Mouse (Mus musculus): ENCODE data around the gene Nxph3.

Nxph3 gene

DNA sequence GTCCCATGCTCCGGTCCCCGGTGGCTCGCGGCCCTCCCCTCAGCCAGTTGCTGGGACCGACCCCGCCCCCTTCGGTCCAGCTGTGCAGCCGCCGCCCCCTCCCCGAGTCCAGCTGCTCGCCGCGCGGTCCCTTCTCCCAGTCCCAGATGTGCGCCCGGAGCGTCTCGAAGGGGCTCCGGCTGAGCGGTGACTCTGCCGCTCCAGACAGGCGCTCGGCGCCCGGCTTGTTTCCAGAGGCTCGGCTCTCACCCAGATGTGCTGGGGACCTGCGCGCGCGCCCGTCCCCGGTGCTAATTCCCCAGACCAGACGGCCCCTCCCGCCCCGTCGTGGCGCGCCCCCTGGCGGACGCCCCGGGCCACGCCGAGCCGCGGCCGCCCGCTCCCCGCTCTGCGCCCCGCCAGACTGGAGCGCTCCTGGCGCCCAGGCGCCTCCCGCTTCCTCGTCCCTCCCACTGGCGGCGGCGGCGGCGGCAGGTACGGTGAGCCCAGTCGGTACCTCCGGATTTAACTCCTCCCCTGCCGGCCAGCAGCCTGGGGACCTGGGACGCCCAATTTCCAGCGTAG lies at the start of gene Nxph3:
TSS of gene Nxph3 (minus strand) at position 273 of the 564 bp plus-strand sequence.
- DNase-seq (ENCODE audit: low spot score), result peak; percentile 75

DNA sequence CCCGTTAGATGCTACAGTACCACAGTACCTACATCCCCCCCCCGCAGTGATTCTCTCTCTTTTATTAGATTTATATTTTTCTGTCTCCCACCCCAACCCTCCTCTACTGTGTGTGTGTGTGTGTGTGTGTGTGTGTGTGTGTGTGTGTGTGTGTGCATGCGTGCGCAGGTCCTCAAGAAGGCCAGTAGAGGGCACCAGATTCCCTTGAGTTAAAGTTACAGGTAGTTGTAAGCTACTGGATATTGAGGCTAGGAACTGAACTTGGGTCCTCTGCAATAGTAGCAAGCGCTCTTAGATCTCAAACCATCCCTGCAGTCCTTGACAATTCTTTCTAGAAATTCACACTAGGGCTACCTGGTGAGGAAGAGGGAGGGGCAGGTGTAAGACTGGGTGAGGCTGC lies 49.5 kb upstream of the Nxph3 start:
- DNase-seq (ENCODE audit: low spot score), result no peak

DNA sequence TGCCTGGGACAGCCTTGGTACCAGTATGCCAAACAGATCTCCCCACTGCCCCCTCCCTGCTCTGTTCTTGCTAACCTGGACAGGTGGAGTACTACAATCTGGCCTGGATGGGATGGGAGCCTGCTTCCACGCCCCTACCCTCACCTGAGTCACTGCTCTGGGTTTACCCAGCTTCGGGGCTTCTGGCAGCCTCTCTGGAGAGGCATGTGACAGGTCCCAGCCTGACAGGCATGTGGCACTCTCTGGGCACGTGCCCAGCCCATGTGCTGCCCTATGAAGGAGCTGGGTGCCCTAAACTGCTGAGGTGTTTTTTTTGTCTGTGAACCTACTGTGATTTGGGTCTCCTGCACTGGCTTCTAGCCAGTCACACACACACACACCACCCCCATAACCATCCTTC lies 46.4 kb upstream of the Nxph3 start:
- DNase-seq (ENCODE audit: low spot score), result peak; percentile 76

DNA sequence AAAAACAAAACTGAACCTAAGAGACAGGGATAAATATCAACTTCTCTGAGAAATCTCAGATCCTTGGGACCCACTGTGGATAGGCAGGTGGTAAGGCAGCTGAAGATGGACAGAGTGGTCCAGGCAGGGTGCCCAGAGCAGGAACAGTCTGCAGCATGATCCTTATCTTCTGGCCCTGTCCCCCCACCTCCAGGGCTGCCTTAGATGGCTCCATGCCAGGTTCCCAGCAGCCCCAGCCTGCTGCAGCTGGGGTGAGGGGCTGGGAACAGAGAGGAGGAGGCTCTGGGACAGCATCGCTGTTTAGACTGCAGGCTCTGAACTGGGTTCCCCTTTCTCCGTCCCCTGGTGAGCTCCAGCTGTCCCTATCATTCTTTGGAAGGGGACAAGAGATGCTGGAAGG lies 45.4 kb upstream of the Nxph3 start:
- DNase-seq (ENCODE audit: low spot score), result no peak

DNA sequence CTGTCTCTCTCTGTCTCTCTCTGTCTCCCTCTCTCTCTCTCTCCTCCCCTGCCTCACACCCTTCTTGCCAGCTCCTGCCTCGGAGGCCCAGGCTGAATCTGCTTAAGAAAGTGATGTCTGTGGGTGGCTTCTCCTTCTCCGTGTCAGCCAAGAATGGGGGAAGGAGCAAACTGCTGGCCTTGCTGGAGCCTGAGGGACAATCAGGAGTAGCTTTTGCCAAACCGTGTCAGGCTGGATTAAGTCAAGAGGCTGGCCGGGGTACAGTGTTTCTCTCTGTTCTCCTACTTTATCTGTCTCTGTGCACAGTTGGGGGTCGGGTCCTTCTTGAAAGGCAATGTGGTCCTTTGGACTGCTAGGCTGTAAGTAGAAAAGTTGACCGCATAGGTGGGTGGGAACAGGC lies 43.3 kb upstream of the Nxph3 start:
- DNase-seq (ENCODE audit: low spot score), result no peak

DNA sequence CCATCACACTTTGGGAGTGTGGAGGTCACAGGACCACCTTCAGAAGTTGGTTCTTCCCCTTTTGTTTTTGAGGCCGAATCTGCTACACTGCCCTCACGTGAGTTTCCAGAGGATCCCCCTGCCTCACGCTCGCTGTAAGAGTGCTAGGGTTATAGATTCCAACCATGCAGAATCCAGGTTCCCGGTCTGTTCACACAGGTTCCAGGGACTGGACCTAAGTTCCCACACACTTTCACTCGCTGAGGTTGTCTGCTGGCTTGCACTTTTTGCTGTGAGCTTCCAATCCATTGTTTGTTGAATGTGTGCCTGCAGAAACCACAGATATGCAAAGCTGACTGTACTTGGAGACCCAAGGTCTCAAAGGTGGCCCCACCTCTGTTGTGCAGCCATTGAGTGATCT lies 42.7 kb upstream of the Nxph3 start:
- DNase-seq (ENCODE audit: low spot score), result no peak

DNA sequence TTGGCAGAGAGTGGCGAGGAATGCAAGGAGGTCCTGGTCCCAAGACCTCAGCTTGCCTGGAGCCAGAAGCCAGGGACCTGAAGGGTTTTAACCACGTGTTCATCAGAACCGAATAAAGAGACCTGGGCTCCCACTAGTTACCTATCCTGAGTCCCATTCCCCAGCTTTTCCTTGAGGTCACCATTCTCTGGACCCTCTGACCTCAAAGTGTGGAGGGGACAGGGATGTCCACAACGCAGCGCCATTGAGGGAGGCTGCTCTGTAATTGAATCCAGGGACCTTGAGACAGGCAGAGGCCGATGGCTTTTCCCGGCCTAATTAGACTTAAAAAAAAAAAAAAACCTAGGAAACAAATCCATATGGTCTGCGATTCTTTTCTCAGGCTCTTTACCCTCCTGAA lies 40.9 kb upstream of the Nxph3 start:
- DNase-seq (ENCODE audit: low spot score), result no peak

DNA sequence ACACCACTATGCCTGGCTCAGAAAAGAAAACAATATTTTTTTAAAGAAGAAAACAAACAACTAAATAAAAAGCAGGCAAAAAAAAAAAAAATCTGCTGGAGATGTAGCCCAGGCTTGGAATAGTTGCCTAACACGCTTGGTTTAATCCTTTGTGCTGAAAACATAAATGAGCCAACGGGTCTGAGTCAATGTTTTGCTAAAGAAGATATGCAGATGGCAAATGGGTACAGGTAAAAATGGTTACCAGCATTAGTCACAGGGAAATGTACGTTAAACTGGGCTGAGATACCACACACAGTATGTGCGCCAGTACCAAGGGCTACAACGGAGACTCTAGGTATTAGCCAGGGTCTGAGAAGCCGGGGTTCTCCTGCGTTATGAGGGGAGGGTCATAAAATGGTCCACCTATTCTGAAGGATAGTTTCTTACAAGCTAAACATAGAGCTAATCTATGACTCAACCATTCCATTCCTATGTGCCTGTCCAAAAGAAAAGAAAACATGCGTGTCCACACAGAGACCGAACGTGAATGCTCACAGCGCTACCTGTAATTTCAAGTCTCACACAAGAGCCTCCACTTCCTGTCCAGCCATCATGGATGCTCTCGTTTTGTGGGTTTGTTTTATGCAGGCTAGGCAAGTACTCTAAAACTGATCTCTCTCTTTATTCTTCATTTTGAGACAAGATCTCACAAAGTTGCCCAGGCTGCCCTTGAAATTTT lies 36.1 kb upstream of the Nxph3 start:
- DNase-seq (ENCODE audit: low spot score), result peak; percentile 57

DNA sequence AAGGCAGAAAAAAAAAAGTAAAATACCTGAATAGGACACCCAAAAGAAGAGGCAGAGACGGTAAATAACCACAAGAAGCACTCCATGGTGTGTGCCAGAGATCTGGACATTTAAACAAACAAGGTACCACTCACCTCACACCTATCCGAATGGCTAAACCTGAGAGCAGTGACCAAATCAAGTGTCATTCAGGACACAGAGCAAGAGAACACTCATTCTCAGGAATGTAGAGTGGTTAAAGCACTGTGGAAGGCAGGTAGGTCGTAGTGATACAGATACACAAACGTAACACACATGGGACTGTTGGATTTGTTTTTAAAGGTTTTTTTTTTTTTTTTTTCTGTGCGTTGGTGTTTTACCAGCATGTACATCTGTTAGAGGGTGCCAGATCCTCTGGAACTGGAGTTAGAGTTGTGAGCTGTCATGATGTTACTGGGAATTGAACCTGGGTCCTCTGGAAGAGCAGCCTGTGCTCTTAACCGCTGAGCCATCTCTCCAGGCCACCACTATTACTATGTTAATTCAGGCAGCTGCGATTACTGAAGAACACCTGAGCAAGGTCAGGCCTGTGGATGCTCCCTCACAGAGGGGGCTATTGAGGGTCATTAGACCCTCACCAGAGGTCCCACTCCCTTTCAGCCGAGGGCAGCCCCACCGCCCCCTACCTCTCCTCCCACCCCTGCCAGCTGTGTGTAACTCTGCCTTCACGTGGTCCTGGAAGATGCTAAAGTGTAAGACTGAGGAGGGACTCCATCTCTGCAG lies 31.8 kb upstream of the Nxph3 start:
- DNase-seq (ENCODE audit: low spot score), result no peak

DNA sequence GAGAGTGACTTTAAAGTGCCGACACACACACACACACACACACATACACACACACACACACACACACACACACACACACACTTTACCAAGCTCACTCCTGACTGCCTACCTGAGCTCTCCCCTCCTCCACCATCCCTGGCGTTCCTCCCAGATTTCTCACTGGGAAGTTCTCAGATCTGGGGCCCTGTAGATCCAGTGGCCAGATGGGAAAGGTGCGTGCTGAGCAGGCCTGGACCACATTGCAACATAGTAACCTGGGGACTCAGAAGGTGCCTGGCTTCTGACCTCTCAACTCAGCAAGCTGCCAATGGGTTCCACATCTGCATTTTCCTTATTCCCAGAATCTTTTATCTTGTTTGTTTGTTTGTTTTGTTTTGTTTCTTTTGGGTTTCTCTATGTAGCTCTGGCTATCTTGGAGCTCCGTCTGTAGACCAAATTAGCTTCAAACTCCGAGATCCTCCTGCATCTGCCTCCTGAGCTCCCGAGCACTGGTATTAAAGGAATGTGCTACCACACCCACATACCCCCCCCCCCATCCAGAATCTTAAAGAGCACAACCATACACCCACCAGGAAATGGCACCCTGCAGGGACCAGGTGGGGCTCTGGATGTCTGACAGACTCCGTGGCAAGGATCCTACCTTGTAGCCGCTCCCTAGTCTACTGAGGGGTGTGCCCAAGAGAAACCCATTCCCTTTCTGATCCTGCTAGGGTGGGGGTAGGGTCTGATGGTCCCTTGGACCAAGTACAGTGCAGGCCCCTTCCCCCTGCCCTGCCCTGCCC lies 30.4 kb upstream of the Nxph3 start:
- DNase-seq (ENCODE audit: low spot score), result no peak

DNA sequence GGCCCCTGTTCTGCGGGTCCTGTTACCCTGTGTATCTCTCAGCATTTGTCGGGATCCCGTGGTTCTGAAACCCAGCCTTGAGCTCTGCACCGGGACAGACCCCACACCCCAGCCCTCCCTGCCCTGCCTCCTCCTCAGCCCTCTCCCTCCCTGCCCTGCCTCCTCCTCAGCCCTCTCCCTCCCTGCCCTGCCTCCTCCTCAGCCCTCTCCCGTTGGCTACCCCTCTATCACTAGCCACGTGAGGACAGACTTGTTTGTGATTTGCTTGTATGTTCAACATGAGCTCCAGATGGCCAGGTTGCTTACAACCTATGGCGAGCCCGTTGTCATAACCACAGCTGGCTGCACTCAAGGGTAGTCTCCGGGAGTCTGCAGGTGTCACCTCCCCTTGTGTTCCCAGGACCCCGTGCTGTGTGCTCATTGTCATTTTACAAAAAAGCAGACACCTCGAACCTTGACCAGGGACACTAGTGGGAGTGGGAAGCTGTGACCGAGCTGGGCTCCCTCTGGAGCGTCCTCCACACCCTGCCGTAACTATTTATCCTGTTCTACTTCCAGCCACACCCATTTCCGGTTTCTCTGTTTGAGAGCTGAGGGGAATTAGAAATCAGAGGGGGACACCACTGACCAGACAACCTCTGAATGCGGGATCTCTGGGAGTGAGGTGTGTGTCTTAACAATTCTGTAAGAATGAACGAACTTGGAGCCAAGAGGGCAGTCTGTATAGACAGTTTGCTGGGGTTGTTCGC lies 26.4 kb upstream of the Nxph3 start:
- no peak for DNase-seq (ENCODE audit: low spot score)

DNA sequence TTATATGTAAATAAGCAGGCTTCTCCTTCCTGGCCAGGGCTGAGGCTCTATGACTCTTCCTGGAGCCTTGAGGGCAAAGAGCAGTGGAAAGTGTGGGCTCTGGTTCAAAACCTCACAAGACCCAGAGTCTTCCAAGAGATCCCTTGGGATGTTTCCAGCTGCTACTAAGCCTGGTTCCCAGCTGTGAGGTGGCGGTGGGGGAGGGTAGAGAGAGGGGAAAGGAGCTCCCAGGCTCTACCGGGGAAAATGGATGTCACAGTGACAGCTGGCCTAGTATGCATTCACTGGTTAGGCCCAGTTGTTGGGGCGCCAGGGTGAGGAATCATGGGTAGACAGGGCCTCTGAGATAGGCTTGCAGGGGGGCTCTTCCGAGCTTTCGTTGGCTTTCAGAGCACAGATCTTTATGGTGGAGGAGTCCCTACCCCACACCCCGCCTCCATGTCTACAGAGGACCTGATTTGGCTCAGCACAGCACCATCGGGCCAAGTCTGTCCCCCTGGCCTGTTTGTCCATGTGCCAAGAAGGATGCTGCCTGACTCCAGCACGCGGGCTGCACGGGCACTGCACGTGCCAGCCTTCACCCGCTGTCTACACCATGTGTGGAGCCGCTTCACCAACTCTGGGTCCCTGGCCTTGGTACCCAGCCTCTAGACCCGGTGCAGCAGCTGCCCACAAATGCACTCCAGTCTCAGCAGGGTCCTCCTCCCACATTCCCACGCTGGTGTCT lies 24.2 kb upstream of the Nxph3 start:
- DNase-seq (ENCODE audit: low spot score), result no peak

DNA sequence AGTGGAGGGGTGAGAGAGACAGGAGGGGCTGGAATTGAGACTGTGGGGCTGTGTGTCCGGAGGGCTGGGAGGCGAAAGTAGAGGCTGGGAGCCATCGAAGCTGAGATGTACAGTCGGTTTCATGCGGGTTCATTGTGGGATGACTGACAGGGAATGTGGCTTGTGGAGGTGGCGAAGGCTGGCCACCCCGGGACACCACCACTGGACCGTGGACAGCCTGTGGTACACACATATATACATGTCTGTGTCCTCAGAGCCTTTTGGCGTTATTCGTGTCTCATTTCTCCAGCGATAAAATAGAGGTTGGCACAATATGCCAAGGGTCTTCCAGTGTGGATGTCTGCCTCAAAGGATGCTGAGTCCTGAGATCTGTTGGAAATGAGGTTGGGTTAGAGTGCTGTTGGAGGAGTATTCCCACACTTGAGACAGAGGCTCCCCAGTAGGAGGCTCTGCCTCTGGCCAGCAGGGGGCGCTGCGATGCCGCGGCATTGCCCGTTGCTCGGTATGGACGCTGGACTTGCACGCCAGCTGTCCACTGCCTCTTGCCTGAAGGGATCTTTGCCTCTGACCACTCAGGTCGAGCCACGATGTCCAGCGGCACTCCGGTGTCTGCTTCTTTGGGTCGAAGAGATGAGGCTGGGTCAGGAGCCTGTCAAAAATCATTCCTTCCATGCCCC lies 19.3 kb upstream of the Nxph3 start:
- peak; percentile 93 for DNase-seq (ENCODE audit: low spot score)

DNA sequence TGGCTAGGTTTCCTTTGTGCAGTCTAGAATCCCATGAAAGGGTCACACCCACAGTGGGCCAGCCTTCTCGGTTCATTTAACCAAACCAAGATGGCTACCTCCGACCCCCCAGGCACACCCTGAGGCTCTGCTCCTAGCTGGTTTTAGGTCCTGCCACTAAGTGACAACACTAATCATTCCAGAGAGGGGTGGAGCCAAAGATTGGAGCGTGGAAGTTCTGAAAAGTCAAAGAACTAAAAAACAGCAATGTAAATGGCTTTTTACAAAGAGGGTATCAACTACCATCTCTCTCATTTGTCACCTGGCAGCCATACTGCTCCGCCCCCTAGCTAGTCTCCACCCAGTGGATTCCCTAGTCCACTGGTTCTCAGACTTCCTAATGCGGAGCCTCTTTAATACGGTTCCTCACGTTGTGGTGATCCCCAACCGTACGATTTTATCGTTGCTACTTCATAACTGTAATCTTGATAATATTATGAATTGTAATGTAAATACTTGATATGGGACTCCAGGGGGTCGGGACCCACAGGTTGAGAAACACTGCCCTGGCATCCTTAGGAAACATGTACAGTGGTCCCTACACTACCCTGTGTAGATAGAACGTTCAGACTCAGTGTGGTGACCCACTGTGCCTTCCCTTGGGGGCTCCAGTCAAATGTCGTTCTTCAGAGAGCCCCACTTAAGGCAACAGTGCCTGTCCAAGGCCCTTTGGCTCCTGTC lies 18.1 kb upstream of the Nxph3 start:
- DNase-seq (ENCODE audit: low spot score), result no peak

DNA sequence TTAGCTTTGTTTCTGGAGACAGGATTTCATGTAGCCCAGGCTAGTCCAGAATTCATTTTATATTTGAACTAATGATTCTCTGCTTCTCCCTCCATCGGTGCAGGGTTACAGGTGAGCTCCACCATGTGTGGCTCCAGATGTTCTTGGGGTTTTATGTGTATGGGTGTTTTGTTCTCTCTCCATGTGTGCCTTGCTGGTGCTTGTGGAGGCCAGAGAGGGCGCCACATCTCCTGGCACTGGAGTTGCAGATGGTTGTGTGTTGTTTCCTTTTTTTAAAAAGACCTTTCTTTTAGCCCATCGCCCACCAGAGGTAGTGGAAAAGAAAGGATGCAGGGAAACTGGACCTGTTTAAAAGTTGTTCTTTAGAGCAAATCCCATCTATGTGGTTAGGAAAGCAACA lies 13.9 kb upstream of the Nxph3 start:
- DNase-seq (ENCODE audit: low spot score), result no peak

DNA sequence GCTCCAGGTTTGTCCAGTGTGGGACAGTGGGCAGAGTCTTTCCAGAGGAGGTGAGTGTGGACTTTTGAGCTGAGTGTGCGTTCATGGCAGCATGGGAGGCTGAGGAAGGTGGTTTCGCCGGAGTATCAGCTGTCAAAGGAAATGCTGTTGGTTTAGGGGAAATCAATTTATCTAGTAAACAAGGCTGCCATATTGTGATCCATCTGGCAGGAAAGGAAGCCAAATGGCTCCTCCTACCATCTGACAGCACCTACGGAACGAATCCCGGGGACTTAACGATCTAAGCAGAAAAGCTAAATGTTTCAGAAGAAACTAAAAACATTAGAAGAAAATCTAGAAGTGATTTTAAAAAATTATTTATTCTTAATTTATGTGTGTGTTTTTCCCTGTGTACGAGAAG lies 12.9 kb upstream of the Nxph3 start:
- DNase-seq (ENCODE audit: low spot score), result no peak

DNA sequence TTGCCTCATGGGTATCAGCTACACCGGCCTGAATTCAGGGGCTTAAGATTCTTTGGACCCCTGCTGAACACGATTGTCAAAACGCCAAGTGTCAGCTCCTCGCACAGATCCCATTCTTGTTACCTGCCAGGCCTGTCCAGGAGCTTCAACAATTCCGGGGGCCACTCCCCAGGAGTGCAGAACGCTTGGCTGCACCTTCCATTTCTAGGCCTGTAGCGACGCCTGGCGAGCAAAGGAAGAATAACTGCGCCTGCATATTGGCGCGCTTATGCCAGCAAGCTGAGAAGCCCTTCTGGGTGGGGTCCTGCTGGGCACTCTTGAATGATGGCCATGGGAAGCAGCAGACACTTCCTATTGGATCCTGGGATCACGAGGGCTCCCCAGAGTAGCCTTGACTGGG lies 7.2 kb upstream of the Nxph3 start:
- DNase-seq (ENCODE audit: low spot score), result peak; percentile 77

DNA sequence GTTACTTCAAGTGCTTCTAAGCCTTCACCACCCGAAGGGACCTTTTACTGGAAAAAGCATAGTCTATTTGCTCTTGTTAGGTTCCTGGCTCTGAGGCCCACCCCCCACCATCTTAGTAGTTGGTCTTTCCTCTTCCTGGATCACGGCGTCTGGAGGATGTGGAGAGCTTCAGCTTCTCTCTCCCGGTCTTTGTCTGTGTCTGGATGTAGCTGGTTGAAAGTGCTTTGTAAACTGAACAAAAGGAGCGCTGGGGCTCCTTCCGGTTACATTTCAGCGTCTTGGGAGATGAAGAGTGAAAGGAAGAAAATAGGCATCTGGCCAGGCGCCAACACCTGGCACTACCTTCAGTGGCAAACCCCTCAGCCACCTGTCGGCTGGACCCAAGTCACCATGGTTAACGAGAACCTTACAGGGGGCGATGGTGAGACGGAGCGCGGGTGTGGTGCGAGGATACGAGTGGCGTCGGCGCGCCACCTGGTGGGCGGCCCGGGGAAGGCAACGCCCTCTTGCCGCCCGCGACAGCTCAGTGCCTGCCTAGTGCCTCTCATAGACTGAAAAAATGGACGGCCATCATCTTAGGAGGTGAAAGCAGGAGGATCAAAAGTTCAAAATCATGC lies 6.2 kb upstream of the Nxph3 start:
- DNase-seq (ENCODE audit: low spot score), result peak; percentile 88

DNA sequence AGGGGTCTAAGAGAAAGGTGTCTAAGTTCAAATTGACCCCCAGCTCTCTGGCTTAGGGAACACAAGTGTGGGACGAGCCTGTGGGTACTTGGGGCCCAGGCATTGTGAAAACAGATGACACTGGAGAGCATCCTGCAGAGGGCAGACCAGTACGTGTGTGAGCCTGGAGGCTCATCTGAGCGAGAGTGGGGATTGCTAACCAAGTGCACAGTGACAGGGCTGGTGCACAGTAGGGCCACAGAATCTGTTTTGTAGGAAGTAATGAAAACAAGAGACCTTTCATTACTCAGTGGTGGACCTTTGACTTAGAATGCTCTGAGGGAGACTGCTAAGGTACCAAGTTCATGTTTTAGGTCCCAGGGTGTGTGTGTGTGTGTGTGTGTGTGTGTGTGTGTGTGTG lies 5.6 kb upstream of the Nxph3 start:
- no peak for DNase-seq (ENCODE audit: low spot score)

DNA sequence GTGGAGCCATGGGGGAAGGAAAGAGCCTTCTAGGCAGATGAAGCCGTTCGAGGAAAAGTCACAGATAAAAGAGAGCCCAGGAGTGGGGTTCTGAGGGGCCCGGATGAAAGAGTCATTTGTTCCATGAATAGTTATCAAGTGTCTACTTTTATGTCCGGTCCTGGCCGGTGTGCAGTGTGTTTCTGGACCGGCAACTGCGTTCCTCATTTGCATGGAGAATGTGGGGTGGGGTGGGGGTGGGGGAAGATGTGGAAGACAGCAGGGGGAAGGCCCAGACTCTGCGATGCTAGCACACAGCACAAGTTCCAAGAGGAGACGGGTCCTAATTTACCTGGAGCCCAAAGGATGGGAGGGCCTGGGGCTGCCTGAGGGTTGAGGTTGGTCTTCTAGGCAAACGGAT lies 4.9 kb upstream of the Nxph3 start:
- DNase-seq (ENCODE audit: low spot score), result no peak
